Mouse (Mus musculus): ENCODE results near the gene Plekha6.

Plekha6 gene

DNA sequence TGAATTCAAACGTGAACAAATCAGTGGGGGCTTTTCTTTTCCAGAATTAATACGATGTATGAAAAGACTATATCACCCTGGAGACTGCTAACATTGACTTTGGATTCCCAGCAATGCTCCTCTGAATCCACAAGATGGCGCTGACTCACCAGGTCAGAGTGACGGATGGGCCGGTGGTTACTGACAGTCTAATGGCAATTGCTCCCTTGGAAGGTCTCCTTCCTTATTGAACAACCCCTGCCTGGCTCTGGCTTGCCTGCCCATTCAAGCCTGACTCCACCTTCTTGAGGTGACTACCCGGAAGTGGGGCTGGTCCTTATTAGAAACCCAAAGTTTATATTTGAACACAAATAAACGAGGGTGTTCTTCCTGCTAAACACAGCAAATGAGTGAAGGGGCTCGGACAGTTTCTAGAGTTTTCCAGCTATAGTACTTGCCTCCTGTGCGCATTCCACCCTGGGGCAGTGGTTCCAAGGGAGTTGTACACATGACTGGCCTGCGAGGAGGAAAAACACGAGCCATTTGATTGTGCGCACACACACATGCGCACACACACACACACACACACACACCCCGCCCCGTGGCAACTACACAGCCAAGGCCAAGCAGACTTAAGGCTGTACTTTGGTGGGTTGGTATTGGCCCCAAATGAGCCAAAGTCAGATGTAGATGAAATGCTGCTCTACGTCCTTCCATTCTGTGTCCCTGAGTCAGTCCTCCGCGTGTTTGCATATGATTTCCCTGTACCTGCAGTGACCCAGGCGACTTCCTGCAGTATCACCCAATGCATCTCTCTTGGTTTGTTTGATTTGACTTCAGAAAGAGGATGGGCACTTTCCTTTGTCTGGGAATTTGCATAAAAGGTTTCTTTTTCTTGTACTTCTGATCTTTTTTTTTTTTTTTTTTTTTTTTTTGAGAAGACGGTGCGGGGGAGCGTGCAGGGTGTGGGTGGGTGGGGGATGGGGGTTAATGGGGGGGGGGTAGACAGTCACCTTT lies 17.7 kb upstream of the Plekha6 start:
- DNase-seq (ENCODE audit: low read depth, low spot score): peak; percentile 53

DNA sequence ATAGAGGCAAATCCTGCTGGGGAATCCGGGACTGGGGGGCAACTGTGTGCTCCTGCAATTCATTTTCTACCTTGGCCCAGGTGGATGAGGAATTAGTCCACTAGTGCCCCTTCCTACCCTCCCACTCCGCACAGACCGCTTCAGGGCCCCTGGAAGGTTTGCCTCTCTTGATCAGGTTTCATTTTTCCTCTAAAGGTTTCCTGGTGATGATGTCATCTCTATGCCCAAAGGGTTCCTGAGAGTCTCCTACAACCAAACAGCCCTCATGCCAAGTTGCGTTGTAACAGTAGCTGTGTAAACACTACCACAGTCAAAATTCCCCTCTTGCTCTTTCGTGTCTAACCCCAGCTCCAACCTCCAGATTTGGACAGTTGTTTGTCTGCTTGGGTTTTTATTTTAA lies 16.7 kb upstream of the Plekha6 start:
- DNase-seq (ENCODE audit: low read depth, low spot score): no peak

DNA sequence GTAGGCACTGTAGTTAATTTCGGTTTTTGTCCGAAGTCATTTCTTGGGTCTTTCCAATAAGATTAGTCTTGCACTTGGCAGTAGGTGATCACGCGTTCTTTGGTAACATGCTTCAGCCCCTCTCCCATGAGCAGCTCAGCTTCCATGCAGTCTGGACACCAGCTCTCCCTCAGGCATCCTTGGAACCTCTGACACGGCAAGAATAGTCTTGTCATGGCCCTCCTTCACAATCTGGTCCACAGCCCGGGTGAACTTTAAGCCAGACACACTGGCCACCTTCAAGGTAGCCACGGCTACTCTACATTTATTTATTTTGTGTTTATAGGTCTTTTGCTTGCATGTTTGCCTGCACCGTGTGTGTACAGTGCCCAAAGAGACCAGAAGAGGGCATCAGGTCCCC lies 15.9 kb upstream of the Plekha6 start:
- DNase-seq (ENCODE audit: low read depth, low spot score): no peak

DNA sequence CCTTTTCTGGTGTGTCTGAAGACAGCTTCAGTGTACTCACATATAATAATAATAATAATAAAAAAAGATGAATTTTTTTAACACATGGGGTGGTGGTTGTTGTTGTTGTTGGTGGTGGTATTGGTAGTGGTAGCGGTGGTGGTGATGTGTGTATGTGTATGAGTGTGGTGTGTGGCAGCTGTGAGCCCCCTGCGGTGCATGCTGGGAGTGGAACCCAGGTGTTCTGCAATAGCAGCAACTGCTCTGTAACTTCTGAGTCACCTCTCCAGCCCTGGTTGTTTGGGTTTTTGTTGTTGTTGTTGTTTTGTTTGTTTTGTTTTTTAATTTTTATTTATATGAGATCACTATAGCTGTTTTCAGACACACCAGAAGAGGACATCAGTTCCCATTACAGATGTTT lies 13.5 kb upstream of the Plekha6 start:
- DNase-seq (ENCODE audit: low read depth, low spot score): no peak

DNA sequence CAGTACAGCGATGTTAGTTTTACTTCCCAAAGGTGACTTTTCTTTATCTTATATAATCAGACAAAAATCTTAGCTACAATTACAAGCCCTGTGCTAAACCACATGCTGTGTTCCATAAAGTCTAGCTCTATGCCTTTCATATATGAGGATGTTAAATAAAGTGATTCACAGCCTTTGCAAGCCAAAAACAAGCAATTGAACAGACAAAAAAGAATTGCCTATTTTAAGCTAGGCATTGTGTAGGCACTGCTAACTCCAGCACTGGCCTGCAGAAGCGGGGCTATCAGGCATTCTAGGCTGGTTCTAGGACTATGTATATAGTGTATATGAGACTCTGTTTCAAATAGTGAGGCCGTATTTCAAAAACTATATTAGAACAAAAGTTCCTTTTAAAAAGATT lies 11.8 kb upstream of the Plekha6 start:
- DNase-seq (ENCODE audit: low read depth, low spot score): no peak

DNA sequence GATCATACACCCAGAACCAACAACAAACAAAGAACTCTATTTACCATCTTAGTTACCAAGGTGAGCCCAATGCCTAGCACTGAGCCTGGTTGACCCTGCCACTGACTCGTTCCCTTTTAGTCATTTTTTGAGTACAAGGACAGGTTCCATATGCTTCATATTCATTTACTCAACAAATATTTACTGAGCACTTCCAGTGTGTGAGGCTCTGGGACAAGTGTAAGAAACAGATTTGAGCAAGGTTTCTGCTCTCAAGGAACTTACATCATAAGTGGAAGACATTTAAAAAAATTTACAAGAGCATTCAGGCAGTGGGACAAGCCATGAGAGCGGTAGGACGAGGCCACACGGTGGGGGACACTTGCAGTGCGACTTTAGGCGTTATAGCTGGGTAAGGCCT lies 8.7 kb upstream of the Plekha6 start:
- no peak for DNase-seq (ENCODE audit: low read depth, low spot score)

DNA sequence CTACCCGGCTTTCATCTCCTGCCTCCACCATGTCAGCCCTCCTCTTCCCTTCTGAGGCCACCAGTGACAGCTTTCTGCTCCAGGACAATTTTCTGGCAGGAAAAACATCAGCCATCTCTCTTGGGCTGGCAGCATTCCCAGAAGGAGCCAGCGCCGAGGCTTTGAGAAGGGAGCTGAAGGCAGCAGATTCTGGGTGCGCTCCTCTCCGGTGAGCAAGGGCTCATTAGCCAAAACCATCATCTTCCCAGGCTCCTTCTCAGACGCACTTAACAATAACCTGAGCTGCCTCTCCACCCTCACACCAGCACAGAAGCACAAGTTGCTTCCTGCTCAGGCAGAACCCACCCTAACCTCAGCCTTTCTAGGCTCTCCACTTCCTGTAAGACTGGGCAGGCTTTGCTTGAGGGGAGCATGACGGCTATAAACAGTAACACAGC lies 4.9 kb upstream of the Plekha6 start:
- DNase-seq (ENCODE audit: low read depth, low spot score): peak; percentile 63

DNA sequence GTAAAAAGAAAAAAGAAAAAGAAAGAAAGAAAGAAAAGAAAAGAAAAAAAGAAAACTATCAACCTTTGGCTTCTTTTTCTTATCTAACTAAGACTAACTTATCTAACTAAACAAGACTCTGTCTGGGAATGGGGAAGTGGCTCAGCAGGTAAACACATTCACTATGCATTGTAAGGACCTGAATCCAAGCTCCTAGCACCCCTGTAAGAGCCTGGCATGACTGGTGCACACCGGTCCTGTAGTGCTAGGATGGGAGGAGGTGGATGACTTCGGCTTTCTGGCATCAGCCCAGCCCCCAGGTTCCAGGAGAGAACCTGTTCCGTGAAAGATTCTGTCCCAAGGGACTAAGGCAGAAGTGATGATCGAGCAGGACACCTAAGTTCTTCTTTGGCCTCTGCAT lies 2.5 kb upstream of the Plekha6 start:
- DNase-seq (ENCODE audit: low read depth, low spot score): no peak

DNA sequence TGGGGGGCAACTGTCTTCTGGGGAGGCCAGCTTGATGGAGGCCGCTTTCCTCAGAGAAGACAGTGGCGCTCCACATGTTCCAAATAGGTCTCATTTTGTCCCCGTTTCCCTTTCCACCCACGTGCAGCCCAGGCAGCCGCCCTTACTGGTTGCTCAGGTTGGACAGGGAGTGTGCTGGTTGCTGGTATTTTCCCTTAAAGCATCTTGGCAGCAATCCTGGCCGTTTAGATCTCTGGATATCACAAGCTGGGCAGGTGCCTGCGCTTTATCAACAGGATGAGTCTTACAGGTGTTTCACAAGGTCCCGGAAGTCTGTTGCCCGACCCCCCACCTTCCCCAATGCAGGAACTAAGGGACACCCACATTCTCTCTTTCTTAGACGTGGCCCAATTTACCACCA lies 2.0 kb upstream of the Plekha6 start:
- no peak for DNase-seq (ENCODE audit: low read depth, low spot score)

DNA sequence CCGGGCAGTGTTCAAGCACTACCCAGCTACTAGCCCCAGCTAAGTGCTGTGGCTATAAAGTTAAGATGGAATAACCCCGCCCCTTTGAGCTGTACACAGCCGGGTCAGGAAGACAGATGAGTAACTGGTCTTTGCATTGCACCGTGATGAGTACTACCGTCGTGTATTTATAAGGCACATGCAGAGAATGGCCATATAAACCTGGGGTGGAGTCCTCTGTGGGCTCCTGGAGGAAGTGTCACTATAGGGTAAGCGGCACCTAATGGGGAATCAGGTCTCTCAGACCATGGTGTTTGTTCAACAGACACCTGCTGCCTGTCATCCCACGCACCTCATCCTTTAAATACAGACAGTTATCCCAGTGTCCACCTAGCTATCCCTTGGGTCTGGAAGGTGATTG lies 1.0 kb upstream of the Plekha6 start:
- no peak for DNase-seq (ENCODE audit: low read depth, low spot score)

DNA sequence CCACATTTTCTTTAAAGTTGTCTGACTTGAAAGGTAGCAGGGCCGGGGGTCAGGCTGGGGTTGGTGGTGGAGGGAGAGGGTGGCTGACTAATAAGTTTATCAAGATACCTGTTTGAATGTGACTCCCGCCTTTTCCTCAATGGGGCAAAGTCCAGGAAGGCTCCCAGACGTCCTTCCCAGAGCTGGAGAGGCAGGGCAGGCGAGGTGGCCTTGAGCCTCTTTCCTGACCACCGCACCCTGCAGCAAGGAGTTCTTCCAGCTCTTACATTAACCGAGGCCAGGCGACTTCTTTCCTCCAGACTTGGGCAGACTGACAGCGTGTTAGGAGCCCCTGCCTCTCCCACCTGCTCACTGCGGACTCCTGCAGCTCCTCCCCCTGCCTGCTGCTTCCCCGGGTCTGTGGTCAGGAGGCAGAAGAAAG lies 591 bp downstream of the Plekha6 start:
- no peak for DNase-seq (ENCODE audit: low read depth, low spot score)

DNA sequence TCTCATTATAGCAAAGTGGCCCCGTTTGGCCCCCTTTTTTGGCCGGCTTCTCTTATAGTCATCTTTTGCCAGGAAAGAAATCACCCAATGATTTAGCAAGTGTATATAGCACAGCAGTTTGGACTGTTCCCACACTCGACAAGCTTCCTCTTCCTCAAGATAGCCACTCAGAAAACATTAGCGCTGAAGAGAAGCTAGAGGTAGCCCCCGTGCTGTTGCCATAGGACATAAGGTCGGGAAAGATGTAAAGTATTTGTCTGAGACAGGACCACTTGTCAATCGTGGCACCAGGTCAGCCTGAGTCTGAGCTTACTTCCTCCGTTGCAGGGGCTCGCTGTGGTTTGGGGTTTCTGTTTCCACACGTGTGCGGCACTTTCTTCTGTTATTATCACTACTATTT lies 1.1 kb downstream of the Plekha6 start:
- DNase-seq (ENCODE audit: low read depth, low spot score): no peak

DNA sequence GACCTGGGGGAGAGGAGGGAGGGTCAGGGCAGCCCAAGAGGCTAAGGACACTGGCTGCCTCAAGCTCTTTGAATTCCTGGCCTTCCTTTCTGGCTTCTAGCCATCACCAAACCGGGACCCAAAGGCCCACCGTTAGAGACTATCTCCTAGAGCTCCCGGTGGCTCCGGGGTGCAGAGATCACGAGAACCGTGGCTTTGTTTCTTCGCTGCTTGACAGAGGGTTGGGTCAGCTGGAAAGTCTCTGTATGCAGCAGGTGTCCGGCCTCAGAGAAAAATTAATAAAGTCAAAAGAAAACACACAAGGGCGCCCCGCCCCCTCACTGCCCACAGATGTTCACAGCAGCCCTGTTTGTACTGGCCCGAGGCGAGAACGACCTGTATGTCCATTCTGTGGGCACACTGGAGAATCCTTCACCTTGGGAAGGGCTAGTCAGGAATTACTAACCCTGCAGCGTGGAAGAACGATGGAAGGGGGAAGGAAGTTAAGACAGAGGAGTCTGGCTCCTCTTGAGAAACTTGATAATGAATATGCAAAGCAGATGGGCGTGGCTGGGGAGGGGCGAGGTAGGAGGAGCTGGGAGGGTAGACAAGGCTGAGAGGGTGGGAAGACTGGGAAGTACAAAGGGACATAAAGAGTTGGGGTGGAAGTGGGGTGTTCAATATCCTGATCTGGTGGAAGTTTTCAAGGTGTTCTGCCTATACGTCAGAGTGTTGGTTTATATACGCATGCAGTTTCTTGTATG lies 4.5 kb downstream of the Plekha6 start:
- no peak for DNase-seq (ENCODE audit: low read depth, low spot score)

DNA sequence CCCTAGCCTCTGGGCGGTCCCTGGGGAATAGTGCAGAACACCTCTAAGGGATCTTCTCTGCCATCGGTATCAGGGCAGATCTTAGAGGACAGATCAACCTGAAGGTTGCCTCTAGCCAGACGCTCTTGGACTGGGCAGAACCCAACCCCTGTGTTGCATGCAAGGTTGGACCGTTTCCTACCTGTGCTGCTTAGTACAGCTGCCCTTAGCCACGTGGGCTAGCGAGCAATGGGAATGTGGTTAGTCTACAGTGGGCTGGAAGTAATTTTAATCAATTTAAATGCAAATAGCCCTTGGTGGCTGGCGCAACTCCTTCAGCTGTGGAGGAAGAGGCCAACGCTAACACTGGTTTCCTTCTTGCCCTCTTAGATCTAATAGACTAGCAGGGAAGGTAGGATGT lies 6.2 kb downstream of the Plekha6 start:
- DNase-seq (ENCODE audit: low read depth, low spot score): no peak

DNA sequence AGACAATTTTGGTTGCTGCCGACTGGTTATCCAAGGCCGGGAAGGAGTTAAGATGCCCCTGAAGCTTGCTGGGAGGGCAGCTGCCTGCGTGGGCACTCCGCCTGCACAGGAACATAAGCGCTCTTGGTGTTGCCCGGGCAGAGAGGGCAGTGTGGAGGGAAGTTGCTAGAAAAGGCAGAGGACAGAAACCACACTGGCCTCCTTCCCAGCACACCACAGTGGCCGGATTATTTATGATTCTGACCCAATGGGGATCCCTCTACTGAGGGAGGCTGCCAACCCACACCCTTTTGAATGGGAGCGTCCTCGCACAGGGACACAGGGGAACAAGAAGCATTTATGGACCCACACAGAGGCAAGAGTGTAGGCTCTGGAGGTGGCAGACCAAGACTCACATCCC lies 7.3 kb downstream of the Plekha6 start:
- no peak for DNase-seq (ENCODE audit: low read depth, low spot score)

DNA sequence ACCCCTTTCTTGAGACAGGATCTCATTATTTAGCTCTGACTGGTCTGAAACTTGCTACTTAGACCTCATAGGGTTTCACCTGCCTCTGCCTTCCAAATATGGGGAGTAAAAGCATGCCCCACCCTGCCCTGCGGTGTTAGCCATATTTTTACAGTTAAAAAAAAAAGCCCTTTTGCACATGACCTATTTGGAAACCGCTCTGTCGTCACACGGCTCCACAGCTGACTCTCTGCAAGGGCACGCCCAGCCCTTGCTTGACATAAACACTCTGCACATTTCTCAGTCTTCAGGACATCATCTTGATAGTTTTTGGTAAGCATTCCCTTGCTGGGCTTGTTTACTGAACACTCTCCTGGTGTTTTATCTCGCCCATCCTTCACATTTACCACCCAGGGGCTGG lies 11.1 kb downstream of the Plekha6 start:
- peak; percentile 45 for DNase-seq (ENCODE audit: low read depth, low spot score)

DNA sequence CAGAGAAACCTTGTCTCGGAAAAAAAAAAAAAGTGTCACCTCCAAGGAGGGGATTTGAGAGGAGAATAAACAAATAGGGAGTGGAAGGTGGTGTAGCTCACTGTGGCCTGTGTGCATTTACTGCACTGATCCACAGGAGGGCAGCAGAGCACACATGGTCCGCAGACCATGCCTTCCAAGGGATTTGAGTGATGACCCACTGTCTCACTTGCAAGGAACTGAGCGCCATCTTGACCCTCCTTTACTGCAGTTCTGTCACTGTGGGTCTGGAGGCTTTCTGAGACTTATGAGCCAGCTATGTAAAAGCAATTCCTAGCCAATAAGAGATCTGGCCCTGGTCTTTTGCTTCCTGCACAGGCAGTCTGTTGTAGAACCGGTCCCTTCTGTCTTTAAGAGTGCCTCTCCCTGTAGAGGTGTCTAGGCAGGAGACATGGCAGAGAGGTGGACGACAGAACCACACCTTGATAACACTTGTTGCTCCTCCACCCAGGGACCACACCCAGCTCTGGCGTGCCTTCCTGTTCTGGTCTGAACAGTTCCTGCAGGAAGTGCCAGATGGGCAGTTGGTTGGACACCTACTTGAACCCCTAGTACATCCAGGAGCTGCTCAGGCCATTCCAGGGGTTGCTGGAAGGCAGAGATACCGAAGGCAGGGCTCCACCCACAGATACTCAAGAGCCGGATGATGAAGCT lies 13.6 kb downstream of the Plekha6 start:
- DNase-seq (ENCODE audit: low read depth, low spot score): peak; percentile 39

DNA sequence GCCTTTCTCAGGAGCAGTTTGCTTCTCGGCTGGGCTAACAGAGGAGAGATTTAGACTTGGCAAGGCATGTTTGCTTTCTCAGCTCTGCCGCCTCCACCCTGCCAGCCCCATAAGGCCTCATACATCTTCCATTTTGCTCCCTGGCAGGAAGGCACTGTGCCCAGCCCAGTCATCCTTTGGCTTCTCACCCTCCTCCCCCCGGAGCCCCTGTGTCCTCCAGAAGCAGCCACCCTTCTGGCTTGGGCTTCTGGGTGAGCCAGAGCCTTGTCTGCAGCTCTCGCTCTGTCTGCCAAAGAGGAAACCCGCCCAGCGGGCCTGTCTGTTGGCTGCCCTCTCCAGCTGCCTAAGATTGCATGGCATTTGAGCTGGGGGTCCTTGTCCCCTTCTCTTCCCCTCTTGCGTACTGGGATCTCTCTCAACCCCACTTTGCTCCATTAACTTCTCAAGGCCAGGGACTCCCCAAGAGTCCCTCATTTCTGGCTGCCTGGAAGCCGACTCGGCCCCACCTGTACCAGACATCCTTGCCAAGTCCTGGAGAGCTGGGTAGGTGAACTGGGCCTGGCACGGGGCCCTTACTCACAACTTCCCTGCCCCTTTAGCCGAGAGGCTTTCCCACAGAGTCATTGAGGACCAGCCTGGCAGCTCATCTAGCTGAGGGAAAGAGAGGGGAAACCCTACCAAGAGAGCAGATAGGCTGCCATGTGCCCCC lies 14.9 kb downstream of the Plekha6 start:
- DNase-seq (ENCODE audit: low read depth, low spot score): no peak

DNA sequence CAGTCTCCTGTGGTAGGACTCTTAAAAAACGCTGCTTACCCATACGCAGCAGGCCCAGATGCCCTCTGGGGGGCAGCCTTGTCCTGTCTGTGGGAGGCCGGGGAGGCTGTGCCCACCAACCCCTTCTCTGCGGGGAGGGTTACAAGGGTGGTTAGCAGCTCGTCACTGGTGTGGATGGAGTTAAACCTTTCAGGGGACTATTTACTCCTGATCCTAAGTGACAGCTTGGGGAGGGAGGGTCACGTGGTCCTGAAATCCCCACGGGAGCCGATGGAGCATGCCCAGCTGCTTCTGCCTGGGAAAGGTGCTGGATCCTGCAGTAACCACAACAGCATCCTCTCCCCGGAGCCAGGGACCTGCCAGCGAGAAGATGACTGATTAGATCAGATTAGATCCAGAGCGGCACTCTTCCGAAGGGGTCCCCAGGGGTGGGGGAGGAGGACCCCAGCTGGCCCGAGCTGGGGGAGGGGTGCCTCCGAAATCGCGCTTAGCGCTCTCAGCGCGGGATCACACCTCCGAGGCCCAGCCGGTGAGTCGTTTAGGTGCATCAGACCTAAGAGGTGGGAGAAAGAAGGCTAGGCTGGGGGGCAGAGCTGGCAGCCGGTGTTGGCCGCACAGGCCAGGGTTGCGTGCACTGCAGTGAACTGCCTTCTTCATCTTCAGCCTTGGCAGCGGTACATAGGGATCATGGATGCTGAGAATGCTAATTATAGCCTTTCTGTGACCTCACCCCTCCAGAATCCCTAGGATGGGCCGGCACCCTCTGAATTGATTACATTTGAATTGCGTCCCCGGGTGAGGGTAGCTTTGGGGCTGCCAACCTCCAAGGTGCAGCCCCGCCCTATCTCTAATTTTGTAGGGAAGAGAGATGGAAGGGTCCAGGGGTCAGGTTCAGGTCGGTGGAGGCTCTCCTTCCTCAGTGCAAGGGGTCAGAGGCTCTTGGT lies 17.3 kb downstream of the Plekha6 start:
- DNase-seq (ENCODE audit: low read depth, low spot score): peak; percentile 23

DNA sequence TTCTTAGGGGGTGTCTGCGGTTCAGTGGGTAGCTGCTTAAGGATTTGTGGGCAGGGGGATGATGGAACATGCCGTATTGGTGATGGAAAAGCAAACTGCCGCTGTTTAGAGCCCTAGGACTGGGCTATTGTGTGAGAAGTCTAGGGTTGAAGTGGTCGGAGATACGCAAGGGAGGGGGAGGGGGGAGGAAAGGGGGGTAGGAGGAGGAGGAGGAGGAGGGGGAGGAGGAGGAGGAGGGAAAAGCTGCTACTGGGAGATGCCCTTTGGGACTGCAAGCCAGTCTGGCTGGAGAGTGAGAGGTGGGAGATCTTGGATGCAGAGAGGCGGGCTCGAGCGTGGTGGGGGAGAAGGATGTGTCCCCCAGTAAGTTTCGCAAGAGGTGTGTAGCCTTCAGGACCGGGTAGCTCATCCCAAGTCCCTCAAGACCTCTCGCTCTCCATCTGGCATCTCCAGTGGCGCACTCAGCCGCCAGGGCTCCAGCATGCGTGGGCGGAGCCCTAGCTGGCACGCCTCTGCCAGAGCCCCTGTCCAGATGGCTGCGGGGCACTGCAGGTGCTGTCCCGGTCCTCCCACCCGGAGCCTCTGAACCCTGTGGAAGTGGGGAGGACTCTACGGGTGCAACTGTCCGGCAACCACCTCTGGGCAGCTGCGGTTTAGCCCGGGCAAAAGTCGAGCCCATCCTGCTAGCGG lies 18.2 kb downstream of the Plekha6 start:
- no peak for DNase-seq (ENCODE audit: low read depth, low spot score)

Measured in CD4-positive helper T cell, adult 2 months (primary cell).